Mouse (Mus musculus) small intestine, adult 2 months (tissue): ENCODE data around the gene Lmcd1.

ENCODE experiments used
- CTCF ChIP-seq: fragments of 200-500 bp; IDR thresholded peaks from 2 replicates; pipeline ENCODE4 v1.5.1; 2012; ENCODE audit warnings: low read depth, mild to moderate bottlenecking, control low read depth, inconsistent platforms, low read length, moderate library complexity, mixed read lengths; ENCODE audit not compliant: insufficient replicate concordance, insufficient read length; ENCODE audit errors: extremely low read depth
- POLR2A ChIP-seq: fragments of 200-500 bp; IDR thresholded peaks from 2 replicates; pipeline ENCODE4 v1.6.1; 2012; ENCODE audit warnings: low read depth, mild to moderate bottlenecking, control low read depth, inconsistent platforms, low read length, moderate library complexity

DNA sequence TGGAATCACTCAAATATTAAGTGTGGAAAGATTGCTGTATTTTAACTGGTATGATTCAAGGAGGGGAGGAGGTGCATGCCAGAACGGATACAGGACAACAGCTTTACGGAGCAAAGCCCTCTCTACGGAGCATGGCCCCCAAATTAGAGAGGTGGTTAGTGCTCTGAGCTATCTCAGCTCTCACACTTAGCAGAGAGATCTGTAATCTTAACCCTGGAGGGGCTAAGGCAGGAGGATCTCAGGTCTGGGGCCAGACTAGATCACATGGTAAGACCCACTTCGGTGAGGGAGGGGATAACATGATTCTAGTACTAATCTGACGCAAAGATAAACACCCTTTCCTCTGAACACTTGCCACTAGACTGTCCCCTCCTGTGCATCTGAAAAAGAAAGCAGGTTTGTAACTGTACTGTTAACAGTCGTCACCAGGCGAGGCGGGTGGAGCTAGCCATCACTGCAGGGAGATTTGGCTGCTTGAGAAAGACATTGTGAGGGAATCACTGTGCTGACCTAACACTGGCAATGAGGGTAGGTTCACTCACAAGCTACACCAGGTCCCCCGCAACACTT is 29.3 kb downstream of the Lmcd1 start:
- no peak for TF ChIP-seq CTCF
- no peak for TF ChIP-seq POLR2A
